Mouse (Mus musculus): ENCODE measurements around the gene Bmp2k.

DNA sequence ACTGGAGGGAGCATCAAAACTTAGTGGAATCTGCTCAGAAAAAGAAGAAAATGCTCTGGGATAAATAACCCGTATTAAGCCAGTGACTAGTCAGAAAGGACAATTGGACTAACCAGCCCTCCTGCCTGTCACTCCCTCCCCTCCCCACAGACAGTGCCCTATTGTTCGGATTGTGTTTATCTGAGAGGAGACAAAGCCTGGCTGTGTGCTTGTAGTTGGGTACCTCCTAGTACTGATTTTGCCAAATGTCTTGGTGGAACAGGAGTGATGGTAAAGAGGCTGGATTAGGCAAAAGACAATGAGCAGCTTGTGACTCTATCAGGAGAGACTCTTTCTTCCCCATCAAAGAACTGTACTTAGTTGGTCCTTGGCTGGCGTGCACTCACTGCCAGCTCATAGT, 40.6 kb upstream of the Bmp2k start:
- no peak for TF ChIP-seq CTCF (IDR thresholded peaks at IDR 0.05; ENCODE audit: control insufficient read depth, insufficient read depth, insufficient replicate concordance, low read depth, low read length)
- TF ChIP-seq POLR2A (IDR thresholded peaks at IDR 0.05; ENCODE audit: control insufficient read depth, low read depth, low read length), result no peak
